Mouse (Mus musculus): Measurements from ENCODE around the gene Ak5. TPM values are rescaled to one million over a fixed set of nuclear protein-coding genes. Genes with fewer than 3 reads are reported as not detected.

Gene Ak5
- polyA plus RNA-seq, 1 experiment from 2014 or later, result 1.9 TPM

DNA sequence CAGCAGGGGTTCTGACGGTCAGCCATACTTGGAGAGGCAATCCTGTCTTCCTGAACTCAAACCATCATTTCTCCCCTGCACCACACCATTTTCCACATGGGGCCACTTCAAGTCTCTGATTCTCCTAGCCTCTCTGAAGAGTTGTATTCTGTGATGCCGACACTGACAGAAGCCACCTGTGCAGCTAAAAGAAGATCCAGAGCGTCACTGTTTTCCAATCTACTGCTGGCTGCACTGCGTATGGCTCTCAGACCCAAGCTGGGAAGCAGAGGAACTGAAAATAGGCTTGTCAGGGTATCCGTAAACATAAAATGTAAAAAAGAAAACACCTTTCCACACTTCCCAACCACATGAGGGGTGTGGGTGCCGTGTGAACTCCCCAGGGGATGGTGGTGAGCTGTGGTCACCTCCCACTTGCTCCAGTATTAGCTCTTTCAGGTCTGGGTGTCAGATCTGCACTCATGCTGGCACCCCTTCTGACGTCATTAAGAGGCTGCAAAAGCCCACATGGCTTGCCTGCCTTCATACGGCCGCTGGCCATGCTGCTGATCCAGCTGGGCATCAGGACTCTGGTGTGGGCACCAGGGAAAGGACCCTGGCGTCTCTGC lies 88.1 kb downstream of the Ak5 start:
- H3K27ac ChIP-seq (replicated peaks), result no peak overlapping the region
- H3K4me3 ChIP-seq (ENCODE audit: low read depth, low read length), result no peak overlapping the region
- ATAC-seq (ENCODE audit: low FRiP score, low TSS enrichment) (no peak), DNase-seq (ENCODE audit: low spot score) (no peak)
- no peaks in the 10 kb centered on the region for H3K9me3 ChIP-seq (ENCODE audit: control insufficient read depth, low read length)
- no peak overlapping the region for H3K9ac ChIP-seq (ENCODE audit: low read length)
- TF ChIP-seq EP300 (optimal IDR thresholded peaks at IDR 0.05), result no peak
- no peaks in the 10 kb centered on the region for H3K4me1 ChIP-seq (replicated peaks; ENCODE audit: control insufficient read depth, insufficient read depth)
- H3K36me3 ChIP-seq (ENCODE audit: control insufficient read depth, insufficient read depth, low read length), result no peaks in the 10 kb centered on the region
- no peak overlapping the region for H3K4me2 ChIP-seq (replicated peaks; ENCODE audit: low read depth)
- WGBS, result 58% methylated on average over 10 of the region's 10 CpGs
- no peaks in the 10 kb centered on the region for H3K27me3 ChIP-seq (ENCODE audit: control insufficient read depth, insufficient read depth, low read length)

DNA sequence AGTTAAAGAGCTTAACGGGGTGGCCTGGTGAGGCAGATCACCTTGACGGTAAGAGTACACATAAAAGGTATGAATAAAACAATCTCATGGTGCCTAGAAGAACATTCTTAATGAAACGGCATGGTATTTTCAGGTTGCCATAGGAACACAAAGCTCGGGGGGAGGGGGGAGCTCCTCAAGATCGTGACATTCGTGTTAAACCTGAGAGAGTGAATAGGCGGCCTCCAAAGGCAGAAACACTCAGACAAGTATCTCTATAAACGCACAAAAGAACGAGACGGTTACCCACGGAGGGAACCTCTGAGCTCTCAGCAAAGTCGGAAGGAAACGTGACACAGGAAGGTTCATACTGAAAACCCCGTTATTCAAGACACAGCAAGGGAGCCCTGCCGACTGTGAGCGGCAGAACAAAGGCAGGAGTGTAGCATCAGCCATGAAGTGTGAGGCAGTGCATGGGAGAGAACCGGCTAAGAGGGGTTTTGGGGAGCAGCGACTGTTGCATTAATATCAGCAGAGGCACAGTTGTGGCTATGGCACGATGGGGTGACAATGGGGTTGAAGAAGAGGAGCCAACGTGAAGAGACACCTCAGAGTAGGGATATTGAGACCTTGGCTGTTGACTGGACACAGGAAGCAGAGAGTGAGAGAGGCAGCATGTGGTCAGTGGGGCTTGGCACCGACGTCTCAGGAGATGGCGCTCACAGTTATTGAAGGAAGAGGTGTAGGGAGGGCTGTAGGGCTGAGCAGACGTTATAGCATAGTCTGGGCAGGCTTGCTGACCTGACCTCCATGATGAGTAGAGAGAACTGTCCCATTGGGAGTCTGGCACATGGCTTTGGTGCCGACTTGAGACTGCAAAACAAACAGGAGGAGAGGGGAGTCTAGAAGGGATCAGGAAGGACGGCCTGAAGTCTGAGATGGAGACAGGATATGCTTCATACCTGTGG lies 89.6 kb downstream of the Ak5 start:
- H3K4me1 ChIP-seq (replicated peaks; ENCODE audit: control insufficient read depth, insufficient read depth), result no peaks in the 10 kb centered on the region
- no peaks in the 10 kb centered on the region for H3K9me3 ChIP-seq (ENCODE audit: control insufficient read depth, low read length)
- no peak overlapping the region for H3K9ac ChIP-seq (ENCODE audit: low read length)
- H3K36me3 ChIP-seq (ENCODE audit: control insufficient read depth, insufficient read depth, low read length), result no peaks in the 10 kb centered on the region
- H3K4me3 ChIP-seq (ENCODE audit: low read depth, low read length), result no peak overlapping the region
- TF ChIP-seq EP300 (optimal IDR thresholded peaks at IDR 0.05) (no peak), CTCF (IDR thresholded peaks at IDR 0.05; ENCODE audit: low read depth) (no peak)
- H3K27me3 ChIP-seq (ENCODE audit: control insufficient read depth, insufficient read depth, low read length), result no peaks in the 10 kb centered on the region
- 75% methylated on average over 26 of the region's 26 CpGs for WGBS
- H3K4me2 ChIP-seq (replicated peaks; ENCODE audit: low read depth), result no peak overlapping the region
- DNase-seq (ENCODE audit: low spot score) (no peak), ATAC-seq (ENCODE audit: low FRiP score, low TSS enrichment) (no peak)
- no peak overlapping the region for H3K27ac ChIP-seq (replicated peaks)

GRCm38 (mm10) chr3:152577763-152578162 lies 90.4 kb downstream of the Ak5 start:
- no peaks in the 10 kb centered on the region for H3K9me3 ChIP-seq (ENCODE audit: control insufficient read depth, low read length)
- H3K9ac ChIP-seq (ENCODE audit: low read length), result no peak overlapping the region
- H3K27me3 ChIP-seq (ENCODE audit: control insufficient read depth, insufficient read depth, low read length), result no peaks in the 10 kb centered on the region
- H3K27ac ChIP-seq (replicated peaks), result no peak overlapping the region
- no peak for DNase-seq (ENCODE audit: low spot score)
- WGBS, result 80% methylated on average over 7 of the region's 7 CpGs
- no peak overlapping the region for H3K4me3 ChIP-seq (ENCODE audit: low read depth, low read length)
- H3K4me1 ChIP-seq (replicated peaks; ENCODE audit: control insufficient read depth, insufficient read depth), result no peaks in the 10 kb centered on the region
- H3K4me2 ChIP-seq (replicated peaks; ENCODE audit: low read depth), result no peak overlapping the region
- TF ChIP-seq CTCF (IDR thresholded peaks at IDR 0.05; ENCODE audit: low read depth), result no peak
- TF ChIP-seq EP300 (optimal IDR thresholded peaks at IDR 0.05), result no peak
- ATAC-seq (ENCODE audit: low FRiP score, low TSS enrichment), result no peak
- no peaks in the 10 kb centered on the region for H3K36me3 ChIP-seq (ENCODE audit: control insufficient read depth, insufficient read depth, low read length)

- H3K9me3 ChIP-seq (ENCODE audit: control insufficient read depth, low read length), result no peaks in the 10 kb centered on the region
- WGBS, result 60% methylated on average over 1 of the region's 1 CpGs
- H3K36me3 ChIP-seq (ENCODE audit: control insufficient read depth, insufficient read depth, low read length), result no peaks in the 10 kb centered on the region
- no peak for DNase-seq (ENCODE audit: low spot score)
- H3K4me2 ChIP-seq (replicated peaks; ENCODE audit: low read depth), result no peak overlapping the region
- no peak for TF ChIP-seq EP300 (optimal IDR thresholded peaks at IDR 0.05)
- TF ChIP-seq CTCF (IDR thresholded peaks at IDR 0.05; ENCODE audit: low read depth), result no peak
- ATAC-seq (ENCODE audit: low FRiP score, low TSS enrichment), result no peak
- no peaks in the 10 kb centered on the region for H3K4me1 ChIP-seq (replicated peaks; ENCODE audit: control insufficient read depth, insufficient read depth)
- no peak overlapping the region for H3K4me3 ChIP-seq (ENCODE audit: low read depth, low read length)
- no peak overlapping the region for H3K27ac ChIP-seq (replicated peaks)
- H3K9ac ChIP-seq (ENCODE audit: low read length), result no peak overlapping the region
- no peaks in the 10 kb centered on the region for H3K27me3 ChIP-seq (ENCODE audit: control insufficient read depth, insufficient read depth, low read length)
Measured at GRCm38 (mm10) chr3:152577273-152577672, 90.9 kb downstream of the Ak5 start.

DNA sequence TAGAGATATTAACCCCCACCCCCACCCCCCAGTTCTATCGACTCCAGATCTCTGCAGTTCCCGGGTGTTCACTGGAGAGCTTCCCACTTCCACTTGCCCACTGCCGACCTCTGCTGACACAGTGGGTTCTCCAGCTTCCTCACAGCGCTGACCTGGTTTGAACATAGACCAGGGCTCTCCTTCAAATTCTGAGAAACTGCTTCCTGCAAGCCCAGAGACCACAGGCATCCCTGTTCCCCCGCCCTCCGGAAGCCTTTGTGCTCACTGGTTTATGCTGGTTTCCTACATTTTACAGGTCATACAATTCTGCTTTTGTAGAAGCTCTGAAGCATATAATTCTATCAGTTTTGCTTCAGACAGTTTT lies 98.9 kb downstream of the Ak5 start:
- Histone ChIP-seq H3K27ac (replicated peaks) (0 out of 2 replicates have a peak overlapping the region, but pooled peaks have one; percentile 8), H3K4me2 (replicated peaks; ENCODE audit: low read depth) (no peak overlapping the region), H3K4me1 (replicated peaks; ENCODE audit: control insufficient read depth, insufficient read depth) (no peaks in the 10 kb centered on the region), H3K36me3 (ENCODE audit: control insufficient read depth, insufficient read depth, low read length) (no peaks in the 10 kb centered on the region), H3K9me3 (ENCODE audit: control insufficient read depth, low read length) (no peaks in the 10 kb centered on the region), H3K27me3 (ENCODE audit: control insufficient read depth, insufficient read depth, low read length) (no peaks in the 10 kb centered on the region), H3K9ac (ENCODE audit: low read length) (no peak overlapping the region), H3K4me3 (ENCODE audit: low read depth, low read length) (no peak overlapping the region)
- no peak for ATAC-seq (ENCODE audit: low FRiP score, low TSS enrichment)
- DNase-seq (ENCODE audit: low spot score), result no peak
- TF ChIP-seq CTCF (IDR thresholded peaks at IDR 0.05; ENCODE audit: low read depth), result no peak
- TF ChIP-seq EP300 (optimal IDR thresholded peaks at IDR 0.05), result no peak
- 14% methylated on average over 6 of the region's 6 CpGs for WGBS

Data from stomach, postnatal 0 days (tissue).